Mouse (Mus musculus) frontal cortex, postnatal 14 days (tissue): Measurements from ENCODE around the gene Hyal3.
A peak's percentile ranks its signal among the peaks of the same experiment; 100 is the strongest.

Experiments used
- DNase-seq, 2 experiments: peaks; one replicate each; pipeline ENCODE4 v3.0.0; 2022; ENCODE audit warnings: low spot score in 2 of 2

Gene Hyal3

DNA sequence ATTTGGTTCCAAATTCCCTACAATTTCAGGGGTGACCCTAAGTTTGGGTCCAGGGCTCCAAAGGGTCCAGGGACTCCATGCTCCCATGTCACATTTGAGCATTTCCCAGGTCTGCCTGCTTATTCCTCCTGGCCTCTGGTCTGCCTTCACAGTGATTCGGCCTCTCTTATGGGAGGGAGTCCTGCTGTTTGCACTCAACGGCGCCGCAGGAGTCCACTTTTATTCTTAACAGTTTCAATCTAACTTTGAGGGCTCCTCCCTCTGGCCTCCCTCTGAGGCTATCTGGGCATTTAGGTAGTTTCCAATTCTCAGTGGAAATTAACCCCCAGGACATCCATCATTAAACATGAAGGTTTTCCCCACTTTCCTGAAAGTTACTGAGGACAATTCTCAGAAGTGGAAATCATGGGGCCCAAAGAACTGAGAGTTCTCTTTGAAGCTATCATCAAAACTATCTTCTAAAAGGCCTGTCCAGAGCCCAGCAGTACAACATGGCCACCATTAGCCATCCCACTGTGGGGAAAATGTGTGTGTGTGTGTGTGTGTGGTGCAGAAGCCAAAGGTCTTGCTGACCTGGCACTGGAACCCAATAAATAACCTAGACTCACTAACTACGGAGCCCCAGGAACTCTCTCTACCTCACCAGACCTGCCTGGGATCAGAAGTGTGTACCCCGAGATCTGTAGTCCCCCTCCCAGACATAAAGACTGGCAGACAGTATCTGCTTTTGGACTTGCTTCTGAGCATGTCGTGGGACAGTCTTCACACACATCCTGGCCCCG lies 13.9 kb downstream of the Hyal3 start:
- no peak for DNase-seq

DNA sequence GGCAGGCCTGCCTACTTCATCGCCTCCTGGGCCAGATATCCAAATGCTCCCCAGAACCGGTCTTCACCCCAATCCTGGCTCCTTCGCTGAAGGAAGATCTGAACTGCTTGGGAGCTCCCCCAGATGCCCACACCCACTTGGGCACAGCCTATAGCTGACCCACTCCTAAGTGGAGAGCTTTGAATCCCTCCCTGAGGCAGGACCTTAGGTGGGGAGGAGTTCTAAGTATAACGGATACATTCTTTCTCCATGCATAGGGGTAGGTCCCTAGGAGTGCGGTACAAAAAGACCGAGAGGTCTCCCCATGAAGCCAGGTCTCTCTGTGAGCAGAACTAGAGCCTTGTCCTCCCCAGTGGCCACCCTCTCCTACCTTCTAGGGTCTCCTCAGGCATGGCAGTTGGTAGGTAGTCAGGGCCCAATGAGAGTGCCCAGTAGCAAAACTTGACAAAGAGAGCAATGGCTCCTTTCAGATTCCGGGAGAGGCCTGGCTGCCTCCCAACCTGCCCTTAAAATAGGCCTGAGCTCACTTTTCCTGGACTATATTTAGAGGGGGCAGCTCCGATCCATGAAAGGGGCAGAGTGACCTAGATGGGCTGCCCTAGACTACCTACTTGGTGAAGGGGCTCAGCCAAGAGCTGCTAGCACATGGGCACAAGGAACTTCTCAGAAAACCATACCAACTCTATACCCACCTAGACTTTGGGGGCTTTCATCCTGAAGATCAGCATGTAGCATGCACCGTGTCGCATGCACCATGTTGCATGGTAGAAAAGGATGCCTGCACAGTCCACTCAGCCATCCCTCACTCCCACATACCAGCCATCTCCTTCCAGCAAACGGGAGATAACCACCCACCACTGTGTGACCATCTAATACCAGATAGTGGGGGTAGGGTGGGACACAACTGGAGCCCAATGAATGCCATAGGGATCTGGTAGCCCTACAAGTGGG lies 16.3 kb downstream of the Hyal3 start:
- no peak for DNase-seq

DNA sequence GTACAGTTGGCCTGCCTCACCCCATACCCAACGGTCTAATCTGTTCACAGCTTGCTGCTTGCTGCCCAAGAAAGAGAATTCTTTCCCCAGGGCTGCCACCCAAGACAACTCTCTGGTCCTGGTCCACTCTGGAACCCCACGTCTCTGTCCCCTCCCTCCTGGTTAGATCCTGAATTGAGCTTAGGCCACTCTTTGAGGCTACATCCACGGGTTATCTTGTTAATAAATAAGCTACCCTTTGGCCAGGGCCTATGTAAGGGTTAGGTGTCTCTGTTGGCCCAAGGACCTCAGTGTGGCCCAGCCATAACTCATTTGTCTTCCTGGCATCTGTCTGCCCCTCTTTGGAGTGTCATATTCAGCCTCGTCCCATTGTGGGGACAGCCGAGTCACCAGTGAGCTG lies 17.8 kb downstream of the Hyal3 start:
- DNase-seq = no peak

DNA sequence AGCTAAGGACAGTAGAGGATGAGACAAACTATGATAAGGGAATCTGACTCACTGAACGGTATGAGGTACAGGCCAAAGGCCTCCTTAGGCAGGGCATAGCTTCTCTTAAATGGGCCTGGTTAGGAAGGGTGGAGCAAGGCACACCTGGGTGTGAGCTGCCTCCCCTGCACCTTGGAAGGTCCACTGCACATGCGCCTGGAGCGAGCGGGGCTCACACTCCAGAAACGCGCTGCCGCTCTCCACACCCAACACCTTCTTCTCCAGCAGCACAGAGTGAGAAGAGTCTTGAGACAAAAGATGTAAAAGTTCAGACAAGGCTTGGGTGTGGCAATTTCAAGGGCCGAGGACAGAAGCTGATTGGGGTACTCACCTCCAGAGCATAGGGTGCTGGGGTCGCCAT lies 18.8 kb downstream of the Hyal3 start:
- no peak for DNase-seq

DNA sequence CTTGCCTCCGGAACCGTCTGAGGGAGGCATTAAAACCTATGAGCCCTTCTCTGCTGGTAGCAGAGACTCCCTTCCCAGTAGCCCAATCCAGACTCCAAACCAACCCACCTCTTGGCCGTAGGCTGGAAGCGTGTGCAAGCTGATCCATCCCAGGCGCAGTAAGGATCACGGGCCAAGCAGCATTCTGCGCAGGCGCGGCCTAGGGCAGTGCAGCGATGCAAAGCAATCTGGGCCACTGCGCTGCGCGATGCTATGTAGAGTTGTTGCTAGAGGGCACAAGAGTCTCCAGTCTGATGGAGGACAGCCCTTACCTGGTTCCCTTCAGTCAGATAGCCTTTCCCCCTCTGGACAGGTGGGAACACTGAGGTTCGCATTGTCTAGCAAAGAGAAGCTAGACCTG lies 19.2 kb downstream of the Hyal3 start:
- no peak for DNase-seq

DNA sequence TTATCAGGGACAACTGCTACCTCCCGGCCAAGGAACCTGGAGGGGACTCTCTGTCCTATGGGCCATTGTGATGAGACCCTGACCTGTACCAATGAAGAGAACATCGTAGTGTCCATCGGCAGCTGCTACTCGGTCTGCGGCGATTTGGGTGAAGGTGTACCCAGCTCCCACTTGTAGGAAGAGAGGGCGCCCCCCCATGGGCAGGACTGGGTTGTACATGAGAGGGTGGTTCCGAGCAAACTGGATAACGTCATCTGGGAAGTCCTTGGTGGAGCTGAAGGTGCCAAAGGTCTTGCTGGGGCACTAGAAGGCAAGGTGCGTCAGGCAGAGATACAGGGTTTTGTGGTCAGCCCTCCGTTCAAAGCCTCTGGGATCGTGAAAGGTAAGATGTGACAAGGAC lies 20.1 kb downstream of the Hyal3 start:
- no peak for DNase-seq

DNA sequence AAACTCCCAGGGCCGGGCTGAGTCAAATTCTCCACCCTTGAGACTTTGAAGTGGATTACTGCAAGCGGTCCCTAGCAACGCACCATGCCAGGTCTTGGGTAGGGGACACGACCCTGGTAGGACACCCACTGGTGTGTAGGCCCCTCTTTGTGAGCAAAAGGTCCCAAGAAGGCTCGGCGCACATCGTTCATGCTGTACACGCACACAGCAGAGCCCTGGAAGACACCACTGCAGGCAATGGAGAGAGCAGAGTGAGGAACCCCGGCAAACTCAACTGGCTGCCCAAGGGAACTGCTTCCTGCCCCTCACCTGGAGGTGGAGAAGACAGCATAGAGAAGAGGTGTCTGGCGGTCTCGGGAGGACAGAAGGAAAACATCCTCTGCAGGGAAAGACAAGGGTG lies 20.7 kb downstream of the Hyal3 start:
- DNase-seq = no peak

DNA sequence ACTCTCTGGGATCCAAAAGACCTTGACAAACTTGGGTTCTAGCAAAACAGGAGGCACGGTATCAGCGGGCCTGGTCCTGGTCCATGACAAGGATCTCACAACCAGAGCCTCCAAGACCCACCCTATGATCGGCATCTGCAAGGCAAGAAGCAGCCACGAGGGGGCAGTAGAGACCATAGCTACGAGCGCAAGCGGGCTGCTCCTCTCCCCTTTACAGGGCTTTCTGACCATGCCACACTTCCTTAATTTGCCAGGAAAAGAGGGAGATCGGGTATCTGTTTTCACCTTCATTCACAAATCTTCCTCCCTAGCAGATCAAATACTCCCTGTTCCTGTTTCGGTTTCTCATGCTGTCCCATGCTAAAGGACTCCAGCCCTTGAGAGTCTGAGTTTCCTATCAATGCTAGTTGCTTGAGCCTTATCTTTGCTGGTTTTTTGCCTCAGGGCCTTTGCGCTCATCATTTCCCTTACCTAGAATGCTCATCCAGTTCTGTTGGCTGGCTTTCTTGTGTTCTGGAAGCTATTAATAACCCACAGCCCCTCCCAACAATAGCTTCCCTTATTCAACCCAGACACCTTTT lies 21.5 kb downstream of the Hyal3 start:
- DNase-seq = peak; percentile 81 to 93

DNA sequence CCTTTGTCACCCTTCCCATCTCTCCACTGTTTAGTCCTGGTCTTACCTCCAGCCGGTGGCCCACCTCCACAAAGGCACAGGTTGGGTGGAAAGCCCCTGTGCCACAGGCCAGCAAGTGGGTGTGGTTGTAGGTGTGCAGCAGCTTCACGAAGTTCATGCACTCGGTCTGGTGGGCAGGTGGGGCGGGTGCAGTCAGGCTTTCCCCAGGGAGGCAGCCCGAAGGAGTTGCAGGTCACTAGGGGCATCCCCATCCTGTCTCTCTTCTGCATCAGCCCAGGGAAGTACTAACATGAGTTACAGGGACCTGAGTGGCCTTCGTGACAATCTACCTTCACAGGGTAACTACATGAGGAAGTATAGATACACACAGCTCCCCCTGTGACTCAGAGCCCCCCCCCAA lies 22.6 kb downstream of the Hyal3 start:
- DNase-seq = no peak

DNA sequence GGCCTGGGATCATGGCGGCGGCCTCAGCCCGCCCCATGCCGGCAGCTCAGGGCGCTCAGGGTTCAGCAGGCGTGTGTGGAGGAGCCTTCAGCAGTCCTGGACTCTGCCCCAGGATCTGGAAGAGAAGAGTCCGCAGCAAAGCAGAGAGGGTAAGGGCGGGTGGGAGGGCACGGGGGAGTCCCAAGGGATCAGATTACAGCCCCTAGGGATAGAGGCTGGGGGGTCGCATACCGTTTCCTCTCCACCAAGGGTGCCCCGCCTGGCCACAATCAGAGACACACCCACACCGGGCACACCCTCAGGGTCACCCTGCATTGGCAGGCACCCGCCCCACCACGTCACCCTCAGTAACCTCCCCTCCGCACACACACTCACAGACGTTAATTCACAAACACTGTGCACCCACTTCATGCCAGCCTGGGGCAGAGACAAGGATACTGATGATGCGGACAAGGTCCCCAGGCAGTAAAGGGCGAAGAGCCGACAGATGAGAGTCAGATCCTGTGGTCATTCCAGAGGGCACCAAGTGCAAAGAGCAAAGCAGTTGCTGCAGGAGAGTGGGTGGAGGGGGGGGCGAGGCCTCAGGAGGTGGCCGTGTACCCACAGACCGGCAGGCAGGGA lies 24.5 kb downstream of the Hyal3 start:
- no peak for DNase-seq

DNA sequence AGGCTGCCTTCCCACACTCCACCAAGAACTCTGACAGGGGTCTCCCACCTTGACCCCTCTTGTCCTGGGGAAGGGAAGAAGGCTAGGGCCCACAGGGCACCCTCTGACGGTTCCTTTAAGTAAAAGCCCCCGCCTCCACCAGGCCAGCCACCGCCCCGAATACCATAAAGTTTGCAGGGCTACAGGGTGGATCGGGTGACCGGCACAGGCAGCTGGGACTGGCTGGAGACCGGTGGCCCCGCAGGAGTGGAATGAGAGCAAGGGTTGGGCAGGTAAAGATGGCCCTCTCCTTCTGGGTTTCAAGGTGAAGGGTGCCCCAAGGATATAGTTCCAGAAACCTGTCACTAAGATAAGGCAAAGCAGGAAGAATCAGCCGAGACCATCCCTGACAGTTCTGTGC lies 26.0 kb downstream of the Hyal3 start:
- no peak for DNase-seq

DNA sequence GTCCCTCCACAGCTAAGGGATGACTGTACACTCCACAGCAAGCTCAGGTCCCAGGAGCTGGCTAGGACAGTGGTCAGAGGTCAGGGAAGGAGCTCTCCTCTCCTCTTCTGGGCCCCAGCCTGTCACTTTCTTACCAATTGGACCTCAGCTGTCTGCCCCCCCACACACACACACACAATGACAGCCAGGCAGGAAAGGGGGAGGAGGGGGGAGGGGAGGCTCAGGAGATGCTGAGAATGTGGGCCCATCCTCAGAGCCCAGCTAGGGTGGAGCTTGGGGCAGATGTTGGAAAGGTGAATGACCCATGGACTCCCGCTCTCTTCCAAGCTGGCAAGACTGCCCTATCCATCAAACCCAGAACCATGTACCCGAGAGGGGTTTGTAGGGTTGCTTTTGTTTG lies 26.4 kb downstream of the Hyal3 start:
- DNase-seq = no peak

DNA sequence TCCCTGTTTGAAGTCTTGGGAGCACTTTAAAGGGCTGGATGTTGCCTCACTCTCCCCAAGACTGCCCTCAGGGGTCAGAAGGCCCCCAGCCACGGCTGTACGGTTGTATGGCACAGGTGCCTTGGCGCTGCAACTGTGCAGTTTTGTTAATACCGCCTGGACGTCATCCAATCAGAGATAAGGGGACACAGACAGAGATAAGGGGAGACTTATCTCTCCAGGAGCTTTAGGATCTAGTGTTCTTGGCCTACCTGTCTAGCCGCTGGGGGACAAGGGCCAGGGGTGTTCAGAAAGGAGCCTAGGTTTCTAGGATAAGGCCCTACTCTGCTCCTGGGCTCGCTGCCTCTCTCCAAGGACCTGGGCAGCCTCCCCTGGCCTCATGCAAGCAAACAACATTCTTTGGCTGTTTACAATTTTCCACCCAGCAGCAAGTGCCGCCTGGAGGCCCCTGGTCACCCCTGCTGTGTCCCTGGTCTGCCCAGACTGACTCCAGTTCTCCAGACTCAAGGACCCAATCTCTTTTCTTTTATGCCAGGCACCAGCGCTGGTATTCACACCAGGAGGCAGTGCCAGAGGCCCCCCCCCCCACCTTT lies 27.1 kb downstream of the Hyal3 start:
- DNase-seq = no peak

DNA sequence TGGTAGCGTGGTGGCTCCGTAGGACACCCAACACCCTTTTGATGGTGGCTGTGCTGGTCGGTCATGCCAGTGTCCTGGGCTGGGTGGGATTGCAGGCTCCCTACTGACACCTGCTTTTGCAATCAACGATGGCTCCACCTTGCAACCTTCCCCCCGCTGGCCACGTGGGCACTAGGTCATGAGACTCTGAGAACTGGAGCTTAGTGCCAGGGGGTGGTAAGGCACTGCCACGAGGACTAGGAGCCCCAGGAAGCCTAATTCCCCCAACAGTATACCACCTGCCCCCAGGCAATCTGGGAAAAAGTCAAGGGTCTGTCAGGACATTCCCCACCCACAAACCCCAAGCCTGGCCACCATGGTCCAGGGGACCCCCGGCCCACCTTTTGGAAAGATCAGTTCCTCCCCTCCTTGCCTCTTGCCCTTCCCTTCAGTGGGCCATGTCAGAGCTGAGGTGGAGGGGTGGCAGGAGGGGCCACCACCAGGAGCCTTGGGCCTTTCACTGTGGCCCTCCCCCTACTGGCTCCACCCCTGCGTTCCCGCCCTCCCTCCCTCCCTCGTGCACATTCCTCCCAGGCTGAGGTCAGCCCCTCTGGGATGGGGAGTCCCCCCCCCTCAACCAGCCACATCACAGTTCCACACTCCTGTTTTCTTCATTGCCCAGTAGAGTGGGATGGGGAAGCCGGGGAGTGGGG lies 28.3 kb downstream of the Hyal3 start, which contains the start of gene Sema3b:
TSS of gene Sema3b (minus strand) at position 489 of the 692 bp plus-strand sequence.
- DNase-seq = no peak

DNA sequence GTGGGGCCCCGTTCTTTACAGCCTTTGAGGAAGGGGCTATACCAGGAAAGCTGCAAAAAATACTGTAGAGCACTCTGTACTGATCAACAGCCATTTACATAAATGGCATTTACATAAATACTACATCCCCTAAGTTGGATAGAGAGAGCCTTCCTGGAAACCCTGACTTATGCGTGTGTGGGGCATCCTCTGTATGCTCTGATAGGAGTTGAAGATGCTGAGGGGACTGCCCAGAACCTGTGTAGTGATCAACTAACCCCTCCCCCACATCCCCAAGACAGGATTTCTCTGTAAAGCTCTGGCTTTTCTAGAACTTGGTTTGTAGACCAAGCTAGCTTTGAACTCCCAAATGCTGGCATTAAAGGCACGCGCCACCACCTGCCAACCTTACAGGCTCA lies 28.8 kb downstream of the Hyal3 start:
- DNase-seq = no peak

DNA sequence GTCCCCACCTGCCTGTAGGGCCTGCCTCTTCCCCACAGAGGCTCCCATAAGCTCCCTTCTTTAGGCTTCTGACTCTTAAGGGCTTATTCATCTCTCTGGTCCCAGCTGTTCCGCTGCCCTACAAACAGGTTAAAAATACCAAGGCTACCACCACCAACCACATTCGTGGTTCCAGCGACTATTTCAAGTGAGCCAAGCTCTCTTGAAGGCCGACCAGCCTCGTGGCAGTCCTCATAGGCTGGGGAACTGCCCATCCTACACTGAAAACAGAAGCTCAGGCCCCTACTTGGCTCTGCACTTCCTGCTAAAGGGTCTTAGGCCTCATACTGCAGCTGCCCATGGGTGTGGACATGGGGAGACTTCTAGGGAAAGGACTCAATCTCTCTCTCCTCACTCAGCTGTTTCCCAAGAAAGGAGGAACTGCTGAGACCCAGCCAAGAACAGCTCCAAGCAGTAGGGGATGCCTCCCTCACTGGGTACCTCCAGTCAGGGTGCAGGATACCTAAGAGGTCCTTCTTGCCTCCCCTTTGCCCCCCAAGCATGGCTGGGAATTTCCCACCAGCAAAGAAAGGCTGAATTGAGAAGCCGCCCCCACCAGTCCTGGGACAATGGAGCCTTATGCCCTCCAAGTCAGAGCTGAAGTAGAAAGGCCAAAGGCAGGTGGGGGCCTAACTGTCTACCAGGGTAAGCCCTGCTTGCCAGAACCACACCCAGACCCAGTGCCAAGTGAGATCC lies 31.0 kb downstream of the Hyal3 start:
- DNase-seq = no peak

DNA sequence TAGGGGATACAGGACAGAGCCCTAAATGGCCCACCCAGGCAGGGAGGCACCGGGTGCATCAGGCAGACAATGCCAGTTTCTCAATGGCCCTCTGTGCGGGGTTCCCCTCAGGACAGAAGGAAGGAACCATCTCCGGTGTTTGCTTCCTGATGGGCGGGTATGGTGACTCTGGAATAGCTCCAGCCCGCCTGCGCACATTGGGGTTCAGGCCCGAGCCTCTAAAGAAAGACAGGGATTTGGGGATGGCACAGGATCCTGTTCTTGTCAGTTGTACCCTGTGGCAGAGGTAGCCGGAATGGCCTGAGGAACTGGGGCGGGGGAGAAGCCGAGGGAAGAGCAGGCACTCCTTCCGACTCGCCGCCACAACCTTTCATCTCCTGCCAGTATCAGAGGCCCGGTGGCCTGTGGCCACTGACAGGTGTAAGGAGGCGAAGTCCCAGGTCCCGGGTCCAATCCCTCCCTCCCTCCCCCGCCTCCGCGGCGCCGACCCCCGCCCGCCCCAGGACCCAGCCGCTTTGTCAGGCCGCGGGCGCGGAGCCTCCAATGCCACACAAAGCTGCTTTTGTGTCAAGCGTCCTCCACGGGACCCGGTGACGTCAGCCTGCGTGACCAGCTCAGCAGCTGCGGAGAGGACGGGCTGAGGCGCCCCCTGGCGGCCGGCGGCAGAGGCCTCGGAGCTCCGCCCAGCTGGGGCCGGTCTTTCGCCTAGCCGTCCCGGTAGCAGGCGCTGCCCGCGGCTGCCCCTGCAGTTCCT lies 31.8 kb downstream of the Hyal3 start:
- DNase-seq = peak; percentile 94 to 98

DNA sequence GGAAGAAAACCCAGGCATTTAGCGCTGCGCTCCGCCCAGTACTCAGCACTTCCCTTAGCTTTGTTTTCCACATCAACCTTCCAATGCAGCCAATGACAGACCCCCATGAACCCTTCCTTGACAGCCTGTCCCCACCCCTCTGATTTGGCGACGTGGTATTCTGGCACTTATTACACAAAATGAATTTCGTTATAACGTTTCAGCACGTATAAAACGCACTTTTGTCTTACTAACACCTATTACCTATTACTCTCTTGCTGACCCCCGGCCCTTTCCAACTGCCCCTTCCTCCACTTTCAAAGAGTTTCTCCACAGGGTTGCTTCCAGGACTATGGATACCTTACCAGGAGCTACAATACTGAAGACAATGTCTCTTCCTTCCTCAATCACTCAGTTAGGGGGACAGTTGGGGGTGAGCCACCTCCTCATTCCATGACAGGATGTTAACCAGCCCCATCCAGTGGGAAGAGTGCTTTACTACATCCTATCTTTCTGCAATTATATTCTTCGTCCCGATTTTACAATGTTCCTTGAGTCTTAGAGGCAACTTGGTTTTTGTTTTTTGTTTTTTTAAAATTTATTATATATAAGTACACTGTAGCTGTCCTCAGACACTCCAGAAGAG lies 32.4 kb downstream of the Hyal3 start:
- DNase-seq = no peak

DNA sequence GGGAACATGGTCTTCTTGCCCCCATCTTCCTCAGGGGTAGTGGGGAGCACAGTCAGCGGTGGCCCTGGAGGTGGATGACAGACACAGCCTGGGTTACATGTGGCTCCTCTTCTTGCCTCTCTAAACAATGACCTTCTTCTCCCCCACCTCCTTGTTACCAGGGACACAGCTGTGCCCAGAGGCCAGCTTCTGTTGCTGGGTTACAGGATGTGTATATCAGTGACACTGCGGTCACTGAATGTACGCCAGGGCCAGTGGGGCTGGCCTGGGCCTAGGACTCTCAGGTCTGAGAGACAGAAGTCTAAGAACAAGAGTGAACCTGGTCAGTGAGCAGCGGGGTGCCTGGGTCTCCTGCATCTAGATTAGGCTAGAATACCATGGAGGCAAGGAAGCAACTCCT lies 34.4 kb downstream of the Hyal3 start:
- DNase-seq = no peak
